Mouse (Mus musculus) forebrain, postnatal 0 days (tissue): ENCODE data around the gene Neurl4. TPM values are rescaled to one million over a fixed set of nuclear protein-coding genes. Genes with fewer than 3 reads are reported as not detected.
A peak's percentile ranks its signal among the peaks of the same experiment; 100 is the strongest.

Experiments used
- ATAC-seq: fragments of 200-750 bp; cut with Nextera tagmentation; 2 replicates; pipeline ENCODE4 v1.8.0; 2017; ENCODE audit warnings: mild to moderate bottlenecking, moderate library complexity
- DNase-seq: peaks from one replicate; pipeline ENCODE4 v3.0.0-alpha.2; 2015
- H3K27ac ChIP-seq: fragments of 300-500 bp; sonication (generic); 2 replicates; pipeline ENCODE4 v1.5.1; 2014; ENCODE audit warnings: low read depth, mild to moderate bottlenecking, antibody characterized with exemption, low read length, moderate library complexity, mixed read lengths
- H3K27me3 ChIP-seq: fragments of 300-500 bp; sonication (generic); 2 replicates; pipeline ENCODE4 v1.6.1; 2014; ENCODE audit warnings: mild to moderate bottlenecking, low read length, mixed read lengths; ENCODE audit not compliant: insufficient read depth
- H3K36me3 ChIP-seq: fragments of 300-500 bp; sonication (generic); 2 replicates; pipeline ENCODE4 v1.6.1; 2014; ENCODE audit warnings: mild to moderate bottlenecking, moderate library complexity; ENCODE audit not compliant: insufficient read depth
- H3K4me1 ChIP-seq: fragments of 300-500 bp; sonication (generic); 2 replicates; pipeline ENCODE4 v1.6.1; 2014; ENCODE audit warnings: antibody characterized with exemption; ENCODE audit not compliant: insufficient read depth
- H3K4me2 ChIP-seq: fragments of 300-500 bp; sonication (generic); 2 replicates; pipeline ENCODE4 v1.6.1; 2014; ENCODE audit warnings: low read depth, mild to moderate bottlenecking, moderate library complexity
- H3K4me3 ChIP-seq: fragments of 300-500 bp; sonication (generic); 2 replicates; pipeline ENCODE4 v1.5.1; 2014; ENCODE audit warnings: low read depth, low read length, mixed read lengths
- H3K9ac ChIP-seq: fragments of 300-500 bp; sonication (generic); 2 replicates; pipeline ENCODE4 v1.6.1; 2014; ENCODE audit warnings: mild to moderate bottlenecking
- H3K9me3 ChIP-seq: fragments of 300-500 bp; sonication (generic); 2 replicates; pipeline ENCODE4 v1.6.1; 2016; ENCODE audit warnings: low read length
- CTCF ChIP-seq: sonication (generic); IDR thresholded peaks from 2 replicates; pipeline ENCODE4 v1.5.1; 2016; ENCODE audit warnings: antibody characterized with exemption, control low read depth, low read depth
- WGBS: fragments of 180-500 bp; shearing (Covaris S2); extraction: QIAGEN DNeasy Blood & Tissue Kit; methylation state at CpG from one replicate; pipeline ENCODE4 v1.1.7; 2014; 5-methylcytosine and 5-hydroxymethylcytosine counted together
- polyA plus RNA-seq: library from polyadenylated mRNA; unstranded; fragments of >200 nt; fragmentation: Nextera tagmentation; extraction: Ambion mirVana; gene quantifications from 2 replicates; pipeline ENCODE4 v1.2.1, GENCODE M21; 2015
- total RNA-seq: library from RNA; depleted of rRNA; stranded (reverse); fragments of >200 nt; gene quantifications from 2 replicates; pipeline ENCODE4 v1.2.3, GENCODE M21; 2014

Gene Neurl4
- total and polyA plus RNA-seq, 2 experiments from 2014 or later: 18.2 to 155 TPM

DNA sequence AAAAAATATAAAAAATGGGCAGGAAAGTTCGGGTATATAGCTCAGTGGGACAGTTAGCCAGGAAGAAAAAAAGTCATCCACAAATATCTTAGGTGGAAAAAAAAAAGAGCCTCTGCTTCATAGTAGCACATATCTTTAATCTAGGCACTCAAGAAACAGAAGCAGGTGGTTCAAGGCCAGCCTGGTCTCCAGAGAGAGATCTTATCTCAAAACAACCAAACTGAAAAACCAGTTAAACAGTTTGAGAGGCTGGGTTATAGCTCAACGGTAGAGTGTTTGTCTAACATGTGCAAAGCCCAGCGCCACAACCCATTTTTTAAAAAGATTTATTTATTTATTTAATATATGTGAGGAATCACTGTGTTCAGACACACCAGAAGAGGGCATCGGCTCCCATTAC lies 32.2 kb downstream of the Neurl4 start:
- no peak overlapping the region for H3K9ac ChIP-seq
- DNase-seq: no peak
- no peak for TF ChIP-seq CTCF
- WGBS: 82% methylated on average over 4 of the region's 4 CpGs
- ATAC-seq: no peak
- H3K4me2 ChIP-seq: no peak overlapping the region
- no peaks in the 10 kb centered on the region for H3K36me3 ChIP-seq
- no peaks in the 10 kb centered on the region for H3K27me3 ChIP-seq
- peaks cover 8% of the 10 kb centered on the region for H3K4me1 ChIP-seq
- H3K27ac ChIP-seq: no peak overlapping the region
- no peaks in the 10 kb centered on the region for H3K9me3 ChIP-seq
- no peak overlapping the region for H3K4me3 ChIP-seq

DNA sequence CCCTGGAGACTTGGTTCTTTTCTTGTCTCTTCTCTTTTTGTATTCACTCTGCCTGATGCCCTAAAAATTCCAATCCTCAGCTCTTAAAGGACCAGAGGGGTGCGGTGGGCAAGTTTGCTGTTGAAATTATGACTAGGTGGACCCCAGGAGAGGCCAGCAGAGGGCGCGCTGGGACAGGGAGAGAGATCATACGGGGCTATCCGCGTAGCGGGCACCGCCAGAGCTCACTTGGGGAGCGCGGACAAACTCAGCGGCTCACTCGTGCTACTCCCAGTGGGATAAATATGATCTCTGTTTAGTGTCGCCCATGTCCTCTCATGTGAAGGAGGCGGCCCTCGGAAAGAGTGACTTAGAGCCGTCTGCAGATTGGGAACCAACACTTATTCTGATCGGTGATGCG lies 33.3 kb downstream of the Neurl4 start:
- Histone ChIP-seq H3K9ac (no peak overlapping the region), H3K4me3 (no peak overlapping the region), H3K27ac (no peak overlapping the region), H3K4me2 (peak overlapping the region; percentile 13; the same call in 1 of the 2 replicates), H3K9me3 (no peaks in the 10 kb centered on the region), H3K27me3 (no peaks in the 10 kb centered on the region), H3K36me3 (no peaks in the 10 kb centered on the region), H3K4me1 (peaks cover 8% of the 10 kb centered on the region)
- peak; percentile 91 for DNase-seq
- peak; percentile 90 for TF ChIP-seq CTCF
- 1% methylated on average over 18 of the region's 18 CpGs for WGBS
- ATAC-seq: peak; percentile 74

DNA sequence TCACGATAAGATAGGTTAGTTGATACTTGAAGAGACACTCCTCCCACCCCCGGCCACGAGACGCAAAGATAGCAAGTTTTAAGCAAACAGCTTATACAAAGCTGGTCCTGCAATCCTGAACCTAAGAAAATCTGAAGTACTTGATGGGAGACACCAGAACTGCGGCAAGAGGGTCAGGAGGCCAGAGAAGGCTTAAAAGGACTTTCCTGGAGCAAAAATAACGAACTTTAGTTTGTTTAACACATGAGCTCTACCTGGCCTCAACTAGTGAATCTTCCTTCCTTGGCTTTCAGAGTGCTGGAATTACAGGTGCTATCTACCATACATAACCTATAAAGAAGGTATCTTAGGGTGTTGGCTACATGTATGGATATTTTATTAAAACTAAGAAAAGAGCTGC lies 33.8 kb downstream of the Neurl4 start:
- ATAC-seq: no peak
- Histone ChIP-seq H3K27me3 (no peaks in the 10 kb centered on the region), H3K27ac (no peak overlapping the region), H3K4me2 (no peak overlapping the region), H3K9me3 (no peaks in the 10 kb centered on the region), H3K36me3 (no peaks in the 10 kb centered on the region), H3K4me1 (peaks cover 8% of the 10 kb centered on the region), H3K9ac (no peak overlapping the region), H3K4me3 (no peak overlapping the region)
- no peak for TF ChIP-seq CTCF
- DNase-seq: no peak
- 15% methylated on average over 6 of the region's 6 CpGs for WGBS

DNA sequence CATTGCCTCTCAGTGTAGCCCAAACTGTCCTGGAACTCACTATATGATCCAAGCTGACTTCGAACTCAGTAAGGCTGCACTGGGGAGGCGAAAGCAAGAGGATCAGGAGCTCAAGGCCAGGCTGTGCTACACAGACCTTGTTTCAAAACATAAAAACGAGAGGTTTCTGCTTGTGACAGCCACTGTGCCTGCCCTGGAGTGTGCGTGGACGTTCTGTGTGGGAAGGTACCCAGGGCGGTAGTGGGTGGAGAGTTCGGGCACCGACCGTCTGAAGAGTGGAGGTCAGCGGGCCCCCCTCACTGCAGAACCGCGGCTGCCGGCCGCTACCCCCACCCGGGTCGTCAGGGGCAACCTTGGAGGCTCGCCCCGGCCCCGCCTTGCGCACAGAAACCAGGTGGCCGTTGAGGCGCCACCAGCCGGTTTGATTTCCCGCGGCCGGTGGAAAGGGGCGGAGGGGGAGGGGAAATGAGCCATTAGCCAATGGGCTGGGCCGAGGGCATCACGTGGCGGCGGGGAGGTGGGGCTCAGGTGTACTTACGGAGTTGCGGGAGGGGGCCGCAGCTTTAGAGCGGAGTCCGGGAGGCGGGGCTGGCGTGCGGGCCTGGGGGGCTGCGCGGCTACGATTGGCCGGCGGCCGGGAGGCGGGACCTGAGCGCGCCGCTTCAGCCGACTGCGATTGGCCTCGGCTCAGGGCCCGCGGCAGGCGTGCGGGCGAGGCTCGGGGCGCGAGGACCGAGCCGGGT lies 34.4 kb downstream of the Neurl4 start, which contains the start of gene Ybx2:
Gene Ybx2 (plus strand): TSS at position 660 of the 743 bp plus-strand sequence.
- H3K27me3 ChIP-seq: no peaks in the 10 kb centered on the region
- DNase-seq: peak; percentile 93
- no peak within 1 kb of the TSS for H3K27ac ChIP-seq
- H3K4me2 ChIP-seq: peak within 1 kb of the TSS; percentile 98
- H3K36me3 ChIP-seq: no peaks in the 10 kb centered on the region
- ATAC-seq: peak; percentile 93
- peak within 1 kb of the TSS; percentile 55 for H3K4me3 ChIP-seq
- 0 out of 2 replicates have a peak, but pooled peaks have one; percentile 23 for TF ChIP-seq CTCF
- H3K9ac ChIP-seq: peak within 1 kb of the TSS; percentile 55
- 3% methylated on average over 49 of the region's 62 CpGs for WGBS
- H3K4me1 ChIP-seq: peaks cover 8% of the 10 kb centered on the region
- no peaks in the 10 kb centered on the region for H3K9me3 ChIP-seq

DNA sequence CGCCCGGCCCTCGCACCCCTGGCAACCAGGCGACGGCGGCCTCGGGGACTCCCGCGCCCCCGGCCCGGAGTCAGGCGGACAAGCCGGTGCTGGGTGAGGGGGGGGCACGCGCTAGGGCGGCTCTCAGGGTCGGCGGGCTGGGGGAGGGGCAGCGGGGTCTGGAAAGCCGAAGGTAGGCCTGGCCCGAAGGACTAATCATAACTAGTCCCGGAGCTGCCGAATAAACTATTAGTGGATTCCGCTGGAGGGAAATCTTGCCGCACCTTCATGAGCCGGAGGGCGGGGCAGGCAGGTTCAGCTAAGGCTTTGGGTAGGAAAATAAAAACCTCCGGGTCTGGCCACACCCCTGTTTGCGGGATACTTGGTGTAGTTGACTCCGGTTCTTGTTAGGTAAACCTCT lies 35.3 kb downstream of the Neurl4 start:
- Histone ChIP-seq H3K9me3 (no peaks in the 10 kb centered on the region), H3K4me1 (peaks cover 8% of the 10 kb centered on the region), H3K9ac (peak overlapping the region; percentile 55), H3K27me3 (no peaks in the 10 kb centered on the region), H3K27ac (no peak overlapping the region), H3K4me3 (peak overlapping the region; percentile 55), H3K36me3 (no peaks in the 10 kb centered on the region), H3K4me2 (peak overlapping the region; percentile 98)
- 2% methylated on average over 30 of the region's 30 CpGs for WGBS
- no peak for TF ChIP-seq CTCF
- DNase-seq (no peak), ATAC-seq (no peak)

DNA sequence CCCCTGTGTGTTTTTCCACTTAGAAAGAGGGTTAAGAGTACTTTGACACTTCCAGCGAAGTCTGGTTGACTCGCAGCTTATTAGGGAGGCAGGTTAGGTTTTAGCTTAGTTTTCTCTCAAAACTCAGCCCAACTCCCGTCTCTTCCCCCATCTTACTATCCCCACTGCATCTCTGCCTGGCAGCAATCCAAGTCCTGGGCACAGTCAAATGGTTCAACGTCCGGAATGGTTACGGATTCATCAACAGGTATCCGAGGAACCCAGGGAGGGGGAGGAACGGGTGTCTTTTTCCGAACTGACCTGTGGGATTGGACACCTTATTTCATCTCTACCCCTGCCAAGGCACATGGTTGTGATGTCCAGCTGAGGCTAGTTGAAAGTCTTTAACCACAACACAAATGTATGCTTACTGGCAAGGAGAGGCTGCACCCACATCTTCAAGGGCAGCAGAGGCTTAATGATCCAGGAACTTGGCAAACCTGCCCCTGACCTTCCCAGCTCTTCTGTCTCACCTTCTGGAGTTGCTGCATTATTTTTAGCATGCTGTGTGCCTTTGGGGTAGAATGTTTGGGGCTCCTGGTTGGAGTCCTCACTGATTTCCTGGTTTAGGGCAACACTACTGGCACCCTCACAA lies 36.0 kb downstream of the Neurl4 start:
- DNase-seq: no peak
- 36% methylated on average over 9 of the region's 9 CpGs for WGBS
- Histone ChIP-seq H3K9ac (no peak overlapping the region), H3K9me3 (no peaks in the 10 kb centered on the region), H3K4me1 (peaks cover 8% of the 10 kb centered on the region), H3K36me3 (no peaks in the 10 kb centered on the region), H3K27me3 (no peaks in the 10 kb centered on the region), H3K4me2 (peak overlapping the region; percentile 98), H3K27ac (no peak overlapping the region), H3K4me3 (peak overlapping the region; percentile 55)
- ATAC-seq: no peak
- TF ChIP-seq CTCF: no peak

DNA sequence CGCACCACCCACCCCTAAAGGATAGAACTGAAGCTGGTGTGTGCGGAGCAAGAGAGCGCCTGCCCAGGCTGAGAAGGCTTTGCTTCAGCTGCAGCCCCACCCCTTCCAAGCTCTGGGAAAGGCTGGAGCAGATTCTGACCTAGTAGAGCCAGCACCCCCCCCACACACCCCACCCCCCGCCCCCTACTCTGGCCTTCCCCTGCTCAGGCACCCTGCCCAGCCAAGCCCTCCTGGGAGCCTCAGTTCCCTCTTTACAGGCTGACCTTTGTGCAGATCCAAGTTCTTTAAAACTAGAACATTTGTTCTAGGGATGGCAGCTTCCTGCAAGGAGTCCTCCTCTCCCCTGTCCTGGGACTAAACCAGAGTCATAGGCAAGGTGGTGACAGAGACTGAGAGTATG lies 36.5 kb downstream of the Neurl4 start:
- H3K4me2 ChIP-seq: no peak overlapping the region
- WGBS: 40% methylated on average over 4 of the region's 4 CpGs
- no peak overlapping the region for H3K9ac ChIP-seq
- no peak for TF ChIP-seq CTCF
- H3K27me3 ChIP-seq: no peaks in the 10 kb centered on the region
- no peak overlapping the region for H3K27ac ChIP-seq
- no peak overlapping the region for H3K4me3 ChIP-seq
- ATAC-seq: no peak
- no peak for DNase-seq
- no peaks in the 10 kb centered on the region for H3K9me3 ChIP-seq
- no peaks in the 10 kb centered on the region for H3K36me3 ChIP-seq
- H3K4me1 ChIP-seq: peaks cover 8% of the 10 kb centered on the region
